Mouse (Mus musculus): ENCODE data around the gene Snd1.

GRCm38 (mm10) chr6:28729236-28729635 lies 254.3 kb downstream of the Snd1 start:
- no peak for TF ChIP-seq POLR2A (IDR thresholded peaks at IDR 0.05; ENCODE audit: low read depth, low read length)
- TF ChIP-seq CTCF (IDR thresholded peaks at IDR 0.05; ENCODE audit: borderline replicate concordance, insufficient read depth, low read length) = no peak

Data from embryonic fibroblast, embryonic 13.5 days (primary cell).